Mouse (Mus musculus): ENCODE results near the gene Olfr1178. TPM values are rescaled to one million over a fixed set of nuclear protein-coding genes. Genes with fewer than 3 reads are reported as not detected.

The Olfr1178 gene
- polyA plus RNA-seq, 1 experiment from 2014 or later, result not detected

- no peak within 1 kb of the TSS for H3K4me3 ChIP-seq (ENCODE audit: low read depth, low read length)
- H3K27ac ChIP-seq (ENCODE audit: low read depth, low read length), result no peak within 1 kb of the TSS
- H3K9me3 ChIP-seq (ENCODE audit: control insufficient read depth), result no peaks in the 10 kb centered on the region
- H3K4me1 ChIP-seq (replicated peaks; ENCODE audit: control insufficient read depth, insufficient read depth, low read length), result no peaks in the 10 kb centered on the region
- no peaks in the 10 kb centered on the region for H3K27me3 ChIP-seq (replicated peaks; ENCODE audit: control insufficient read depth, insufficient read depth, low read length)
- no peak for ATAC-seq
- no peak for TF ChIP-seq CTCF (IDR thresholded peaks at IDR 0.05; ENCODE audit: low read depth)
- no peak within 1 kb of the TSS for H3K4me2 ChIP-seq (replicated peaks; ENCODE audit: low read depth)
- H3K36me3 ChIP-seq (ENCODE audit: control insufficient read depth, insufficient read depth), result no peaks in the 10 kb centered on the region
- WGBS, result 86% methylated on average over 1 of the region's 1 CpGs
- no peak within 1 kb of the TSS for H3K9ac ChIP-seq (ENCODE audit: low read depth, low read length)
These were observed 62.2 kb downstream of the Olfr1178 start, which contains the start of gene Gm13757 for GRCm38 (mm10) chr2:88449031-88449430. Gene Gm13757 (minus strand): TSS chr2:88449131.

Other genes with a start within 250 kb of the Olfr1178 start
- gene Olfr1167, start 231.9 kb upstream of the Olfr1178 start, polyA plus RNA-seq (2015; fragmentation: Nextera tagmentation; extraction: Ambion mirVana), result not detected in 2 replicates
- gene Olfr1168, start 205.2 kb upstream of the Olfr1178 start, polyA plus RNA-seq (2015; fragmentation: Nextera tagmentation; extraction: Ambion mirVana), result not detected in 2 replicates
- not detected in 2 replicates for gene Olfr1170, start 158.7 kb upstream of the Olfr1178 start, polyA plus RNA-seq (2015; fragmentation: Nextera tagmentation; extraction: Ambion mirVana)
- gene Olfr1173, start 107.2 kb upstream of the Olfr1178 start, polyA plus RNA-seq (2015; fragmentation: Nextera tagmentation; extraction: Ambion mirVana), result 0.03 TPM in 1 of 2 replicates, not detected in the other
- gene Olfr1174-ps, start 71.9 kb upstream of the Olfr1178 start, polyA plus RNA-seq (2015; fragmentation: Nextera tagmentation; extraction: Ambion mirVana), result not detected in 2 replicates
- not detected in 2 replicates for gene Olfr1175-ps, start 59.8 kb upstream of the Olfr1178 start, polyA plus RNA-seq (2015; fragmentation: Nextera tagmentation; extraction: Ambion mirVana)
- not detected in 2 replicates for gene Olfr1176, start 50.3 kb upstream of the Olfr1178 start, polyA plus RNA-seq (2015; fragmentation: Nextera tagmentation; extraction: Ambion mirVana)
- gene Olfr1177-ps, start 40.6 kb upstream of the Olfr1178 start, polyA plus RNA-seq (2015; fragmentation: Nextera tagmentation; extraction: Ambion mirVana), result not detected in 2 replicates
- gene Olfr1179, start 19.4 kb downstream of the Olfr1178 start, polyA plus RNA-seq (2015; fragmentation: Nextera tagmentation; extraction: Ambion mirVana), result not detected in 2 replicates
- gene Olfr1180, start 32.1 kb downstream of the Olfr1178 start, polyA plus RNA-seq (2015; fragmentation: Nextera tagmentation; extraction: Ambion mirVana), result not detected in 2 replicates
- not detected in 2 replicates for gene Olfr1181, start 39.1 kb downstream of the Olfr1178 start, polyA plus RNA-seq (2015; fragmentation: Nextera tagmentation; extraction: Ambion mirVana)
- not detected in 2 replicates for gene Gm13757, start 62.1 kb downstream of the Olfr1178 start, polyA plus RNA-seq (2015; fragmentation: Nextera tagmentation; extraction: Ambion mirVana)
- gene Olfr1183, start 67.8 kb downstream of the Olfr1178 start, polyA plus RNA-seq (2015; fragmentation: Nextera tagmentation; extraction: Ambion mirVana), result not detected in 2 replicates
- not detected in 2 replicates for gene Olfr1184, start 96.5 kb downstream of the Olfr1178 start, polyA plus RNA-seq (2015; fragmentation: Nextera tagmentation; extraction: Ambion mirVana)
- gene Olfr1185-ps1, start 106.3 kb downstream of the Olfr1178 start, polyA plus RNA-seq (2015; fragmentation: Nextera tagmentation; extraction: Ambion mirVana), result not detected in 2 replicates
- gene Olfr1186, start 131.5 kb downstream of the Olfr1178 start, polyA plus RNA-seq (2015; fragmentation: Nextera tagmentation; extraction: Ambion mirVana), result not detected in 2 replicates
- gene Olfr1188, start 169.9 kb downstream of the Olfr1178 start, polyA plus RNA-seq (2015; fragmentation: Nextera tagmentation; extraction: Ambion mirVana), result not detected in 2 replicates
- not detected in 2 replicates for gene Olfr1189, start 199.4 kb downstream of the Olfr1178 start, polyA plus RNA-seq (2015; fragmentation: Nextera tagmentation; extraction: Ambion mirVana)